Mouse (Mus musculus) c-Kit-positive CD71-negative TER-119-negative erythroid progenitor cells, embryonic 14.5 days (primary cell): Measurements from ENCODE around the gene Kctd3.

Experiments
- DNase-seq: peaks from one replicate; pipeline ENCODE4 v3.0.0-alpha.2; 2013; ENCODE audit warnings: low read depth

The Kctd3 gene

GRCm38 (mm10) chr1:189010671-189011070 is 3.0 kb upstream of the Kctd3 start:
- DNase-seq: no peak

GRCm38 (mm10) chr1:189007980-189008324 is 311 bp upstream of the Kctd3 start:
- no peak for DNase-seq

- no peak for DNase-seq
These were observed 815 bp downstream of the Kctd3 start for GRCm38 (mm10) chr1:189006826-189007225.

- no peak for DNase-seq
These were observed 1.4 kb downstream of the Kctd3 start for GRCm38 (mm10) chr1:189006267-189006666.

GRCm38 (mm10) chr1:189004774-189005173 is 2.9 kb downstream of the Kctd3 start:
- DNase-seq: no peak

GRCm38 (mm10) chr1:189001815-189002214 is 5.8 kb downstream of the Kctd3 start:
- DNase-seq: no peak

GRCm38 (mm10) chr1:188999981-189000380 is 7.7 kb downstream of the Kctd3 start:
- no peak for DNase-seq

- no peak for DNase-seq
These were observed 9.7 kb downstream of the Kctd3 start for GRCm38 (mm10) chr1:188997921-188998320.

GRCm38 (mm10) chr1:188993218-188993617 is 14.4 kb downstream of the Kctd3 start:
- peak; percentile 44 for DNase-seq

GRCm38 (mm10) chr1:188980050-188980449 is 27.6 kb downstream of the Kctd3 start:
- DNase-seq: peak; percentile 37

GRCm38 (mm10) chr1:188973926-188974325 is 33.7 kb downstream of the Kctd3 start:
- DNase-seq: no peak

GRCm38 (mm10) chr1:188973078-188973477 is 34.6 kb downstream of the Kctd3 start:
- no peak for DNase-seq

GRCm38 (mm10) chr1:188952501-188952900 is 55.1 kb downstream of the Kctd3 start:
- DNase-seq: no peak

GRCm38 (mm10) chr1:188951091-188951490 is 56.5 kb downstream of the Kctd3 start:
- DNase-seq: no peak

GRCm38 (mm10) chr1:188948276-188948675 is 59.4 kb downstream of the Kctd3 start:
- no peak for DNase-seq

- DNase-seq: peak; percentile 12
These were observed 59.8 kb downstream of the Kctd3 start for GRCm38 (mm10) chr1:188947794-188948193.

GRCm38 (mm10) chr1:188946849-188947248 is 60.8 kb downstream of the Kctd3 start:
- DNase-seq: no peak

- DNase-seq: no peak
These were observed 62.3 kb downstream of the Kctd3 start for GRCm38 (mm10) chr1:188945326-188945725.

GRCm38 (mm10) chr1:188937246-188937780 is 70.3 kb downstream of the Kctd3 start:
- DNase-seq: no peak
